Mouse (Mus musculus) kidney, postnatal 25 days (tissue): ENCODE measurements around the gene Asb1.

Experiments
- DNase-seq, 2 experiments: peaks; one replicate each; pipeline ENCODE4 v3.0.0; 2021; ENCODE audit warnings: mixed read lengths in 2 of 2

Gene Asb1

DNA sequence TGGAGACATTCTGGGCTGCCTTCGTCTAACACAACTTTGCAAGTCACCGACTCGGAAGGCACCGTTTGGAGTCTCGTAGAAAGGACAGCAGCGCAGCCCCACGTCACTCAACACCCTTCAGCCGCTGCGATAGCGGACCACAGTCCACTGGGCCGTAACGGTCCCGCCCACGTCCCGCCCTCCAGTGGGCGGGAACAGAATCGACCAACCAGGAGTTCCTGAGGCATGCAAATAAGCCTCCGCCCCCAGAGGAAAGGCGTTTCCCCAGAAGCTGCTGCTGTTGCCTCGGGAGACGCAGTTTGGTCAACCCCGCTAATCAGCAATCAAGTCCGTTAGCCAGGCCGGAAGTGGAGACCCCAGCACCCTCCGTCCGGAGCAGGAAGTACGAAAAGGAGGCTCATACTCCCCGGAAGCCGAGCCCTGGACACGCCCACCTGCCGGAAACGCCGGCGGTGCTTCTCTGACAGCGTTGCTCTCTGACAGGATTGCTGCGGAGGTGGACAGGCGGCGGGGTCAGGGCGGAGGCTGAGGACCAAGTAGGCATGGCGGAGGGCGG lies at the start of gene Asb1:
Gene Asb1 (plus strand): TSS at position 274 of the 556 bp plus-strand sequence.
- peak; percentile 94 to 98 for DNase-seq

DNA sequence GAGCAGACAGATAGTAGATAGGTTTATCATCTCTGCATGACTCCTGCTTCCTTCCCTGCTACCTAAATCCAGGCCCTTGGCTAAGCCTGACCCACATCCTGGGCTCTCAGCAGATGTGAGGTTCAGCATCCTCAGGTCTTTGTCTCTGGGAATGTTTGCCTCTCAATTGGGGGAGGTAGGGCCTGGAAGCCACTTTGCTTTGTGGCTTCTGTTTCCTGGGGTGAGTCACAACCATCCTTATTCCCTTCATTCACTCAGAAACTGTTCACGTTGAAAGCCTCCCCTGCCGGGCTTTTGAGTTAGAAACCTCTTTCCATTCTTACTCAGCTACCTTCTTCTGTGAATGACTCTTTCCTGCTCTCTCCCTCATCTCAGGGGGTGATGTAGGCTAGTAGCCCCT lies 47.6 kb upstream of the Asb1 start:
- DNase-seq, result no peak

DNA sequence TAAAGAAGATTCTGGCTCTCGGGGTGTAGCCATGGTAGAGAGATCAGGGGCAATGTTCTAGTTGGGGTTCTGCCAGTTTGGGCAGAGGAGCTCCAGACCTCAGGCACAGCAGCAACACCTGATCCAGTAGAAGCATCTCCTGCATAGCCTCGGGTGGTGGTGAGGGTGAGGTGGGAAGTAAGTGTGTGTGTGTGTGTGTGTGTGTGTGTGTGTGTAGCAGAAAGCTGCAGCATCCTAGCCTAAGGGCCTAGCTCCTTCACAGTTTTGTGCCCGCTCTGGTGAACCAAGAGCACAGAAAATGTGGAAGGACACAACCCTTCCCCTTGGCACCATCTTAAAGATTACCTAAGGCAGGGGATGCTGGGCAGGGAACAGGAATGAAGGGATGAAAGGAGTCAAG lies 46.4 kb upstream of the Asb1 start:
- DNase-seq, result peak in 1 of 2 experiments; percentile 32

DNA sequence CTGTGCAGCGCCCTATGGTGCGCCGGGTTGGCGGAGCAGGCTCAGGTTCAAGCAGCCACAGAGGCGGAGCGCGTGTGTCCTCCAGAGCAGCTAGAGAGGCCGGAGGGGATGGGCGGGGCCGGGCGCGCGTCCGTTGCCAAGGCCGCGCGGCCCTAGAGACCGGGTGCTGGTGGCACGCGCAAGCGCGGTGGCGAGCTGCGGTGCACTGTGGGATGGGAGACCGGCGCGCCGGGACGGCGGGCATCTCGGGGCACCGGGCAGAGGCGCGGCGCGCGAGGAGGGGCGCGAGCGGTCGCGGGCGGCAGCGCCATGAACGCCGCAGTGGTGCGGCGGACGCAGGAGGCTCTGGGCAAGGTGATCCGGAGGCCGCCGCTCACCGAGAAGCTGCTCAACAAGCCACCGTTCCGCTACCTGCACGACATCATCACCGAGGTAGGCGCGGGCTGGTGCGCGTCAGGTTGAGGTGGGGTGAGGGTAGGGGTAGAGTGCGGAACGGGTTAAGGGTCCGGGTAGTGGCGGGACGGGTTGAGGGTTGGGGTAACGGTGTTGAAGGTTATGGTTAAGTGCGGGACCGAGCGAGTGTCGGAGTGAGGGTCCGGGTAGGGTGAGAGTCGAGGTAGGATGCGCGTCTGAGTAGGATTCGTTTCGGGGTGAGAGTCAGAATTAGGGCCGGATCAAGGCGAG lies 45.7 kb upstream of the Asb1 start, which contains the start of gene Traf3ip1:
Gene Traf3ip1 (plus strand): TSS at position 191 of the 684 bp plus-strand sequence.
- DNase-seq, result peak; percentile 96 to 98

DNA sequence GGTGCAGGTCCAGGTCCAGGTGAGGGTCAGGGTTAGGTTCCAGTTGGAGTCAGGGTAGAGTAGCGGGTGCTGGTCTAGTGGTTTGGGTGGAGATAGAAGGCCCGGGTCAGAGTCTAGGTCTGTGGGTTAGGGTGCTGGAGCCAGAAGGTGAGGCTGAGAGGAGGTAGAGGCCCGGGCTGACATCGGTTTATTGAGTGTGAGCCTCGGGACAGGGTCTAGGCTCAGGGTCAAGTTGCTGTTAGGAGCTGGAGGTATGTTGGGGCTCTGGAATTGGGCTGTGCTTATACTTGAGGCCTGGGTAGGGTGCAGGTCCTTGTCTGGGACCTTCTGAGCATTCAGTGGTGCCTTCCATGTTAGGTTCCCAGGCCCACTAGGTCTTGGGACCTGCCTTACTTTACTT lies 45.0 kb upstream of the Asb1 start:
- DNase-seq, result peak in 1 of 2 experiments; percentile 42

DNA sequence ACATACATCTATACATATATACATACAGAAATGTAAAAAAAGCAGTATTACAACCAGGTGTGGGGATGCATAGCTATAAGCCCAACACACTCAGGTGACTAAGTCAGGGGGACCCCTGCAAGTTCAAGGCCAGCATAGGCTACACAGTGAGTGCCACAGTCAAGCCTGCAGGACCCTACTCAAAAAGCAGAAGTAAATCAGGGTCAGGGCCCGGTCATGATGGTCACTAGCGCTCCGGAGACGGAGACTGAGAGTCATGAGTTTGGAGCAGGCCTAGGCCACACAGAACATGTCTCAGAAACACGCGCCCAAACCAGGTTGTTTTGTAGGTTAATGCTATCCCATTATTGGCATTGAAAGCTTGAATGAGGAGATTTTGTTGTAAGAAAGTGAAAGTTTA lies 41.8 kb upstream of the Asb1 start:
- peak in 1 of 2 experiments; percentile 34 for DNase-seq

DNA sequence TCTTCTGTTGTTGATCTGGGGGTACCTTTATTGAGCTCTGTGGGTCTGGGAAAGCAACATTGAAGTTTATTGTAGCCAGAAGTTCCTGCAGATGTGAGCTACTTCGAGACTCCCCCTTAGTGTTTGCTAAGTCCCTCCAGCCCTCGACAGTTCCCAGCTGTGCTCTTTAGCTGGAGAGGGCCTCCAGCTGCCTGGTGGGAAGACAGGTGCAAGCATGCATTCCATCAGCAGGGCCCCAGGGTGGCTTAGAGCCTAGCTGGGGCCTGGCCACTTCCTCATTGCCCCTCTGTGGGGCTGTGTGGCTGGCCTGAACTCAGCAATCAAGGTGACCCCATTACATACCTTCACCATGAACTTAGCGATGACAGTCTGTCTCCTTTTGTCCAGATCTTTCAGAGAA lies 35.7 kb upstream of the Asb1 start:
- DNase-seq, result peak in 1 of 2 experiments; percentile 8

DNA sequence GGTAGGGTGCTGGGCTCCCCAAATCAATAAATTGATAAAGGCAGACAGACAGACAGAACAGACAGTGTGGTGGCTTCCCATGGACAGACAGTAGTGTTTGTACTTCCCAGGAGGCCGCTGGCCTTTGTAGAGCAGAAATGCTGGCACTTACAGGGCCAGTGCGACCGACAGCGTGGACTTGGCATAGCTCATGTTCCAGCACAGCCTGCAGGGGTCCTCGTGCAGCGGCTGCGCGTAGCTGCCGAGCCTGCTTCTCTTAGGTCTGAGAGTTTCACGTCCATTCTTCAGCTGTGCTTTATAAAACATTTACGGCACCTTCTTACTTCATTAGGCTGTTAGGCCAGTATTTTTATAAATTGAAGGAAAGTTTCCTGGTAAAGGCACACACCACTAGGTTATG lies 25.4 kb upstream of the Asb1 start:
- DNase-seq, result peak in 1 of 2 experiments; percentile 33

DNA sequence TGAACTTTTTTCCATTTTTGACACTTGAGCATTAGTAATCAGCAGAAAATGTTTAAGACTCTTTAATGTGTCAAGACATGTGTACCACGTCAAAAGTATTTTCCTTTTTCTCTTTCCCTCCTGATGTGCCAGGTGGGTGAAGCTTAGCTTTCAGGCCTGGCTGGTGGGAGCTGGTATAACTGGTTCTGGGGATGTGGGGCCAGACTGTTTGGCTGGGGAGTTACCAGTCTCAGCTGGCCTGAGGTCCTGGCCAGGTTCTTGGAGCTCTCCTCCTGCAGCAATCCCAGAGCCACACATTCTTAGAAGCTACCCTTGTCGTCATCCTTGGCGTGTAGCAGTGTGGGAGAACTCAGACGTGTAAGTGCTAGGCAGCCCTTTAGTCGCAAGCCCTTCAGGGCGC lies 24.7 kb upstream of the Asb1 start:
- peak in 1 of 2 experiments; percentile 59 for DNase-seq

DNA sequence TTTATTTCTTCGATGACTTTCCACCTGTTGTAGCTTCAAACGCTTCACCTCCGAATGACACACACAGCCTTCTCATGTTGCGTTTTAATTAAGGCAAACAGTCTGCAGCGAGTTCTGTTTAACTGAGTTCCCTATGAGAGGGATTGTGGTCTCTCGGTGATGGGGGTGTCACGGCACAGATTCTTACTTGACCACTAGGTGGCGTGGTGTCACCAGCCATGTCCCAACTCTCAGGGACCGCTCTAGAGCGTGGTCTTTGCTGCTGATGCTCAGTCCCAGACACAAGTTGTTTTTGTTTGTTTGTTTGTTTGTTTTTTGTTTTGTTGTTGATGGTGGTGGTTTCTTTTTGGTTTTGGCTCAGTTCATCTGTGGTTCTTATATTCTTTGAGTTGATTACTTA lies 16.6 kb upstream of the Asb1 start:
- DNase-seq, result peak; percentile 66 to 71

DNA sequence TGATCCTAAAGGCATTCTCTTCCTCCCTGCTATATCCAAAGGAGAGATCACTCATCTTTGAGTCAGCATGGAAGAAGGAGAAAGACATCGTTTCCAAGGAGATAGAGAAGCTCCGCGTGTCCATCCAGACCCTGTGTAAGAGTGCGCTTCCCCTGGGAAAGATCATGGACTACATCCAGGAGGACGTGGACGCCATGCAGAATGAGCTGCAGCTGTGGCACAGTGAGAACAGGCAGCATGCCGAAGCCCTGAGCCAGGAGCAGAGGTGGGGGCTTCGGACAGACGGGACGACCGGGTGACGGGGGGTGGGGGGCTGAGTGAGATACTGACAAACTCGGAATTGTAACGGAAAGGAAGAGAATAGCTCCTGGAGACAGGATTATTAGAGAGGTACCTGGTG lies 14.5 kb upstream of the Asb1 start:
- DNase-seq, result no peak

DNA sequence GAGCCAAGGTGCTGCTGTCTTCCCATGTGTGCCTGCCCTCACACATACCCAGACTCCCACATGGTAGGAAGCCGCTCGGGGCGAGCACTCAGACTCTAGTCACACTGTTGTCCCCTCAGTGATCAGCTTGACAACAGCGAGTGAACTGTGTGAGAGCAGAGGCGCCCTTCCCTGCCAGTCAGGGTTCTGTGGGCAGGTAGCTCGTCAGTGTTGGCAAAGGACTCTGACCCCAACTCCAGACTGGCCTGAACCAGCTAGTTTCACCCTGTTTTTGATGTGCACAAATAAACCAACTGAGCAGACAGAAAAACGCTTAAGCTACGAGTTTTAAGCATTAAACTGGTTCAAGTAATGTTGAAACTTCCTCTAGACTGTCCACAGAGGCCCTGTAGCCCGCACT lies 10.2 kb upstream of the Asb1 start:
- DNase-seq, result peak; percentile 68 to 87

DNA sequence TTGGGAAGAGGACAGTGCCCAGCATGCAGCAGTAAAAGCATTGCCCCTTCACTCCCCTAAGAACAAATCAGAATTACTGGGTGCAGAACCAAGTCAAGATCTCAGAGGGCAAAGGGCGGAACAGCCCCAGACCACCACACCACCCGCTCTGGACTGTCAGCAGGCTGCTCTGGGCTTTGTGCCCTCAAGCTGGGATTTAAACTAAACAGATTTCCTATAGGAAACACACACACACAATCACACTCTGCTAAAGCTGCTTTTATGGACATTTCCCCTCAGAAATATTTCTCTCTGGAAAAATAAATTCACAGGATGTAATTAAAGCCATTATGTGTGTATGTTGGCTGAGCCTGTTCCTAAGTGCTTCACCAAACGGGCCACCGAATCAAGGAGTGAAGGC lies 8.1 kb upstream of the Asb1 start:
- DNase-seq, result no peak

DNA sequence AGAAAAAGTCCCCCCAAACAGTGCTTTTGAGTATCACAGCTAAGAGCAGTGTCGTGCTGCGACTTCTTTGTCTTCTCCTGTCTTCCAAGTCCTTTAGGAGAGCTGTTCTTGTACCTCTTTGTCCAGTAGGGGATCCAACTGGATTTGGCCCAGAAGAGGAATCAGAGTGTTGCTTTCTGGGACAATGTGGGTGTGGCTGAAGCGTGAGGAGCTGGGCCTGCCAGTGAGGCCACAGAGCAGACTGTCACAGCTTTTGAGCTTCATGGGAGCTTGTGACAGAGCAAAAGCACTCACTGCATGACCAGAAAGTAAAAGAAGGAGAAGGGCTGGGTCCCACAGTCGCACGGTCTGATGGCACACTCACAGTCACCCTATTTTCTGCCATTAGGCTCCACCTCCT lies 7.5 kb upstream of the Asb1 start:
- no peak for DNase-seq

DNA sequence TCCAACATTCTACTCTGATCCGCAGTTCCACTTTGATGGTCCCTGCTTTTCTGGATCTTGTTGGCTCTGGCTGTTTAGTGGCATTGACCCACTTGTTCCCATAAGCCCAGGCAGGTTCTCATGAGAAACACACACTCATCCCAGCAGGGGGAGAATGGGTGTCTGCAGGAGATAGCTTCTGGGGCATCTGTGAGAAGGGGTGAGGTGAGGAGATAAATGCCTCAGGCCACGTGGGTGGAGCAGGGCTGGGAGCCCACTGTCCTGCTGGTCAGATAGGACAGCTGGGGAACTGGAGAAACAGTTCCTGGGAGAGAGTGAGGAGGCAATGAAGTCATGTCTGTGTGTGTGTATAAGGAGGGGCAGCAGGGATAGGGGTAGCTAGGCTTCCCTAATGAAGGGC lies 6.9 kb upstream of the Asb1 start:
- DNase-seq, result no peak

DNA sequence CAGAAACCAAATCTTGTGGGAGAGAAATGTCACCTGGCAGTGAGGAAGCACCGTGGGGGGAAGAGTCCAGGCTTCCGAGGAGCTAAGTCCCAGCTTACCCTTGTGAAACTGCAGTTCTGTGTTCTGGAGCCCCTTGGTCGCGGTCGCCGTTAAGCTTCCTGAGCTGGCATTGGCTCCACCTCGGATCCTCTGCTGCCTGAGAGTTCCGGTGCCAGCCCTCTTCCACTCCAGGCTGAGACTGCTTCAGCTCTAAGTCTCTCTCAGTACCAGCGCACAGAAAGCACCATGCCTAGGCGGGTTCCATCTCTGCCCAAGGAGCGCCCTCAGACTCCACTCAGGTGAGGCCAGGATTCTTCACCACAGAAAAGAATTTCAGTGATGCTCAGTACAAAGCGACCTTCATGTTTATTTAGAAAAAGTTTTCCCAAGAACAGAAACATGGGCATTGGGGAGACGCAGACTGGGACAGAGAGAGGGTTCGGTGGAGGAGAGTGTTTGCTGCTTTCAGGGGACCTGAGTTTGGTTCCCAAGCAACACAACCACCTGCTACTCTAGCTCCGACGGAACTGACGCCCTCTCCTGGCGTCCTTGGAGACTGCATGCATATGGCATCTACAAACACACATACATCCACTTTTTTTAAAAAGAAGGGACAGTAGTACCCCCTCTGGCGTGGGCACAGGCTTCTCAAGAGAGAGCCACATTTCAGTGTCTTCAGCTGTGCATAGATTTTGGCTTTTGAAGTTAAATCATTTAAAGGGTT lies 6.2 kb upstream of the Asb1 start:
- no peak for DNase-seq

DNA sequence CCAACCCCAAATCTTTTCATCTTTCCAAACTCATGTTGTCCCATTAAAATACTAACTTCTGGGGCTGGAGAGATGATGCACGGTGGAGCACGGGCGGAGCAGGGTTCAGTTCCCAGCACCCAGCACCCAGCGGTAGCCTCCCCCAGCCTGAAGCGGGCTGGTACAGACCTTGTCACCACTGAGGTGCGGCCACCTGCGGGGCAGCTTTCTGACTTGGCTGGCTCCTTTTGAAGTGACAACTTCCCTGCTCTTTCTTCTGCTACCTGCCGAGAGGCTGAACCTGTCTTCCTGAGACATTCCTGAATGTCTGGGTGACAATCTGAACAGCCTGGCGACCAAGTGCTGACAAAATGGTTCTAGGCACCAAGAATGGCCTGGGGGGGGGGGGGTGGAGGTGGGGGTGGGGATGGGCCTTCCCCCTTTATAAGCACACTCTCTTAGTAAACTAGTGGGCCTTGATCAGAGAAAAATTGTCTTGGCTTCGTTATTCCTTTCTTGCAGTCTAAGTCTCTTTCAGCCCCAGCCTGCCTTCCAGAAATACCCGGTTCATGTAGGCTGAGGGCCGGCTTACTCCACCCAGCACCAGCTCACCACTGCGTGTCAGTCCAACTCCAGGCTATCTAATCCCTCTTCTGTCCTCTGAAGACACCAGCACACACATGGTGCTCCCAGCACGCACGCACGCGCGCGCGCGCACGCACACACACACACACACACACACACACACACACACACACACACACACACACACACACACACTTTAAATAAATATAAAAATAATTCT lies 2.4 kb upstream of the Asb1 start:
- no peak for DNase-seq

DNA sequence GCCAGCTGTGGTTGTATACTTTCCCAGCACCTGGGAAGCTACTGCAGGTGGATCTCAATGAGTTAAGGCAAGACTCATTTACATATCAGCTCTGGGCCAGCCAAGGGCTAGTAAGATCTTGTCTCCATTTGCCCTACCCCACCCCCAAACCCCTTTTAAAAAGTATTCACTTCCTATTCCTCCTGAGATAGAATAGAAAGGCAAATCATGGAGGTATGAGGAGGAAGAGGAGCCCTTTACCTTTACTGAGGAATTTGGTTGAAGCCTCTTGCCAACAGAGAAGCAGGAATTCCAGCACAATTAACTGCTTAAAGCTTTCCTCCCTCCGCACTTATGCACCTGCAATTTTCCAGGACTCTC lies 1.8 kb upstream of the Asb1 start:
- DNase-seq, result no peak

DNA sequence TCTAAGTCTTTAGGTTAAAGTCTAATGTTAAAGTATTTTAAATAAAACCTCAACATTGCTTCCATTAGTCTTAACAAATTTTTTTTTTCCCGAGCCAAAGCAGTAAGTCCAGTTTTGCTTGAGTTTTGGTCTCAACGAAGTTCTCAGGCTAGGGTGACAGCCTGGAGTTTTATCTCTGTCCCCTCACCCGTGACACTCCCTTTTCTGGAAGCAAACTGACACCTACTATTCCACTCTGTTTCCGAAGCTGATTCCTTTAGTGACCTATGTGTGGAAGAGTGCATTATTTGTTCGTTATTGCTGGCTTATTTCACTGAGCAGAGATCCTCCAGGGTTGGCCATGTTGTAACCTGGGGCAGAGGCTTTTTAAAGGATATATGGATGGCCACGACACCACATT lies 1.1 kb upstream of the Asb1 start:
- no peak for DNase-seq

DNA sequence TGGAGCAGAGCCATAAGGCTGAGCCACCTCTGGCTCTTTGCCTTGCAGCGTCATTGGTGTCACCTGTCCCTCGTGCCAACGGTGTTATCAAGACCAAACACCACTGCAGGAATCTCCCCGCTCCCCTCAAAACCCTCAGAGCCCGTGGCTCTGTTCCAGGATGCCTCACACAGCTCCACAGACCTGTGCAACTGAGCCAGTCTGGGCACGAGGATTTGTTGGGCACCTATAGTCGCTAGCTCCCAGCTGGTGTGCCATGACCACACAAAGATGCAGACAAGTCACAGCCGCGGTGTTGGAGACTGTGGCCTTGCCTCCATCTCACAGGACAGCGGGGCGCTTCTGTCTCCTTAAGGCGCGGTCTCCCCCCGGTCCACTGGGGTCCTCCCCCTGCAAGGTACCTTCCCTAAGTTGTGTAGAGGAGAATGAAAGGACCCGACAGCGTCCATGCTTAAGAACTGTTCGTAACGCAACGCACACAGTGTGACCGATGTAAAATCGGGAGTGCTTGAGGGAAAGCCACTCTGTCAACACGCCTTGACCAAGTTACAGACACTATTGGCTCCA lies 557 bp upstream of the Asb1 start:
- DNase-seq, result peak in 1 of 2 experiments; percentile 58

DNA sequence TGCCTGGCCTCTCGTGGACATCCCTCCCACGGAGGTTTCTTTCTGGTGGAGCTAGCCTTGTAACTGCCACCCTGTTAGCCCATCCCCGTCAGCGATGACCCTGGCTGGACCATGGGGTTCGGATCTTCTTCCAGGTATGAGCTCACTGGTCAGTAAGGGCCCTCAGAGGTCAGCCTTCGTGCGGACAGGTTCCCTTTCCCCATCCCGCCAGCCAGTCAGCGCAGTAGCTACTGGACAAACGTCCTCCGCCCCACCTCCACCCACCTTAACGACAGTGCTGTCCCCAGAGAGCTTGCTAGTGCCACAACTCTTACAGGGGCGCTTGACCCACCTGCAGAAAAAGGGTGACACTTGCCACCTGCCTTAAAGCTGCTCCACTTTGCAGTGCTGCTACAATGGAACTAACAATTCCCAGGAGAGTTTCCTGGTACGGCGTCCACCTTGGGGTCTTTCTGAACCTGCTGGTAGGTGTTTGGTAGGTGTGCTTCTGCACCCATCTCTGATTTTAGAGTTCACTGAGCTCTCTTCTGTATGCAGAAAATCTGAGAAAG lies 773 bp downstream of the Asb1 start:
- DNase-seq, result peak in 1 of 2 experiments; percentile 50

DNA sequence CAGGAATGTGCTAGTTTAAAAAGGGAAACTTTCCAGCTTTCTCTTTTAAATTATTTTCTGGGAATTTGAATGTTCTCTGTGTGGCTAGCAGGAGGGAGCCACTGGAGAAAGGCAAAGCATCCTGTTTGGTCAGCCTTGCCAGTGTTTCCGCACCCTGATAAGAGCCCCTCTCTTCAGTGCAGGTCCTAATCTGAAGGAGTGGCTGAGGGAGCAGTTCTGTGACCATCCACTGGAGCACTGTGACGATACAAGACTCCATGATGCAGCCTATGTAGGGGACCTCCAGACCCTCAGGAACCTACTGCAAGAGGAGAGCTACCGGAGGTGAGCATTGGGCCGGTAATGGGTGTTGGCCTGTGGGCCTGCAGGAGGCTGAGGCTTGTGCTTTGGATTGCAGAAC lies 3.6 kb downstream of the Asb1 start:
- DNase-seq, result no peak

DNA sequence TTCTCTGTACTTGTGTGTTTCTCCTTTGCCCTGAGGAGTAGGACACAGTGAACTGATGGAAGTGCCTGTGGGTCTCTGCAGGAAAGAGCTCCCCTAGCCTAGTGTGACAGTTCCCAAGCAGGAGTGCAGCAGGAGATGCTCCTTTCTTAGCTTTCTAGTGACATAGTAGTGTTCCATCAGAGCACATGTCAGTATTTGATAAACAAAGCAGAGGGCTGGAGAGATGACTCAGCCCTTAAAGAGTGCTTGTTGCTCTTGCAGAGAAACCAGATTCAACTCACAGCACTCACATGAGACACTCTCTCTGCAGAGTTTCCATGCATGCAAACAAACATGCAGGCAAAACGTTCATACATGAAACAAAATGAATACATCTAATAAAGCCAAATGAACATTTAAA lies 4.9 kb downstream of the Asb1 start:
- DNase-seq, result no peak
